Mouse (Mus musculus) retina, embryonic 14.5 days (tissue): Measurements from ENCODE around the gene Nadk2.

Experiments used
- DNase-seq: peaks from one replicate; pipeline ENCODE4 v3.0.0-alpha.2; 2015; ENCODE audit warnings: low spot score

The Nadk2 gene

DNA sequence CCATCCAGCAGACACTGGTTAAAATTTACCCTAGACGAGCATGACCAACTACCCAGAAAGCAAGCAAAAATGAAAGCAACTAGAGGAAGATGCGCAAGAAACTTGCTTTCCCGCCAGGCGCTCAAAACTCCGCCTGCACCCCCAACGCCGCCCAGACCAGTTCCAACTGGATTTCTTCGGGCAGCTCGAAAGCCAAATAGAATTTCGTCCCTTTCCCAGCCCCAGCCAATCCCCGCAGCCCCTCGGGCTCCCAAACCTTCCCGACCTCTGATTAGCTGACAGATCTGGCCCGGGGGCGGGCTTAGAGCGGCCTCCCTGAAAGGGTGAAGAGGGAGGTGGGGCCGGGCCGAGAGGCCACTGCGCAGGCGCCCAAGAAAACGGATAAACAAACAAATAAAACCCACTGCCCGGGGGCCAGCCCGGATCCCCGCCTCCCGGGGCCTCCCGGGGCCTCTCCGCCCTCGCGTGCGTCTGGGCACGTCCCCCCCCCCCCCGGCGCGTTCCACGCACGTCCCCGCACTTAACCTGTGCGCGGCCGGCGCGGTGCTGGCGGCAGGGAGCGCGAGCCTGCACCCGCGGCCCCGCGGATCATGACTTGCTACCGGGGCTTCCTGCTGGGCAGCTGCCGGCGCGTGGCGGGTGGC lies at the start of gene Nadk2:
TSS of gene Nadk2 (plus strand) at position 349 of the 644 bp plus-strand sequence.
- peak; percentile 98 for DNase-seq

DNA sequence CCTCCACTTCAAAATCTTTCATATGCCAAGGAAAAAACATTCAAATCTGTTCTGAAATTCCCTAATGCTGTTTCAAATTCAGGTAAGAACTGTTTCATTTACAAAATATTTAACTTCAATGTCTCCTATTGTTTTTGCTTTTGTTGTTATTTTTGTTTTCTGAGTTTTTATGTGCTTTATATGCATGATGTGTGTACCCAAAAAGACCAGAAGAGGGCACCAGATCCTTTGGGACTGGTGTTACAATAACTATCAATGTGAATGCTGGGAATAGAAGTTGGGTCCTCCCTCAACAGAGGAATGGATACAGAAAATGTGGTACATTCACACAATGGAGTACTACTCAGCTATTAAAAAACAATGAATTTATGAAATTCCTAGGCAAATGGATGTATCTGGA lies 15.4 kb upstream of the Nadk2 start:
- DNase-seq, result no peak

DNA sequence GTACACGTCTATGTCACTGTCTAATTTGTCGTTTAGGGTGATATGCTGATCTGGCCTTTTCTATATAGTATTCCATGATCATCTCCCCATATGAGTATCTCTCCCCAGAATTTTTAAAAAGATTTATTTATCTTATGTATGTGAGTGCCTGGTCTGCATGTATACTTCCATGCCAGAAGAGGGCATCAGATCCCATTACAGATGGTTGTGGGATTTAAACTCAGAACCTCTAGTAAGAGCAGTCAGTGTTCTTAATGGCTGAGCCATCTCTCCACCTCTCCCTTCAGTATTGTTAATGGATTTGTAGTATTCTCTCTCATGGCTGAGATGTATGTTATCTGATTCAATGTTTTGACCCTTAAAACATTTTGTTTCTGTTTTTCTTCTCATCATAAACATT lies 11.2 kb upstream of the Nadk2 start:
- DNase-seq, result no peak

DNA sequence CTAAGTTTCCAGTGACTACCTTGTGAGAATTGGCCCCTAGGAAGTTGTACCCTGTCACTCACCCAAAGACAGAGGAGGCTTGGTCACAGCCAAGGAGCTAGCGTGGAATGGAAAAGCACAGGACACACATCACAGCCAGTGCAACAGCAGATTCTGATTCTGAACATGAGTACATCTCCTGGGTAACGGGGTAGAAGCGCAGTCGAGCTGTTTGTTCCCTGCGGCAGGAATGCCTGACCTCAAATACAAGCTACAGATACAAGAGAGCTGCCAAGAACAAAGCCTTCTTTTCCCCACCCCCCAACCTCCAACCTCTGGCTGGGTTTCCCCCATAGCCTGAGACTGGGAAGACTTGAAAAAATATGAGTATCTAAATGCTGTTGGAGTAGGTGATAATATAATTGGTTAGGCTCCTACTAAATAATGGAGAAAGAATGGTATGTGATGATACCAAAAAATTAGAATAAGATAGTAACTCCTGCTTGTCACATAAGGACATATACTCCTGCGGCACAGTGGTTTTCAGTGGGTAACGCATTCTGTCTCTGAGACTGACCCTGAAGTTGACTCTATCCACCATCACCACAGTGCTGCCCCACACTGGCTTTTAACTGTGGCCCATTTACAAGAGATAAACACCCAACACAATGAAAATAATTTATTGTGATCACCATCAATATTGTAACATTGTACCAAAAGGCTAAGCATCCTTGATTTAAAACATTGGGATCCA lies 9.7 kb upstream of the Nadk2 start:
- peak; percentile 53 for DNase-seq

DNA sequence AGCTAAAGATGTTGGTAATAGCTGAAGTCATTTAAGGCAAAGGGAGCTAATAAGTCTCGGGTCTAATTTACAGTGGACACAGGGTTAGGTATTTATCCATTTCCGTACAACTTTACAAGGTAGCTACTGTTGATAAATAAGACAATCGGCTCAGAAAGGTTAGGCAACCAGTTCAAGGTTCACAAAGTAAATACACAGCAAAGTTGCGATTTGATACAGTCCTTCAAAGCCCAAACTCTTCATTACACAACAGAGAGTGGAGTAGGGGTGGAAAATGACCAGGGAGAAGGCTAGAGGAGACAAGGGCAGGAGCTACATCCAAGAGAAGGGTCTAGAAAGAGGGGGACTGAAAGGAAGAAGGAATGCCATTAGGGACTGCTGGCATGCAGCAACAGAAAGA lies 2.2 kb upstream of the Nadk2 start:
- DNase-seq, result no peak

DNA sequence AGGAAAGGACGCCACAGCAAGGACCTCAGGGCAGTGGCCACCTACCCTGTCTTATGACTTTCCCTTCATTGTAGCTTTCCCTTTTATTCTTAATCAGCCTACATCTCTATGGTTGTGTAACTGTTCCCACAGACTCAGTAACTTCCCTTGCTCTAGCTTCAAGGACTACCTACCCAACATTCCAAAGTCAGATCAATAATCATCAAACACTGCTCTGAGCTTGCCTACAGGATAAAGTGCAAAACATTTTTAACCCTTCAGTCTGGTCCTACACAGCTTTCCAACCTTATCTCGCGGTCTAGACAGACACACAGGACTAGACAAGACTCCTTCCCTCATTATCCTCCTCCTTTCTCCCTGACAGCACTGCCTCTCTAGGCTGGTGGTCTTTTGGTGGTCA lies 707 bp upstream of the Nadk2 start:
- no peak for DNase-seq

DNA sequence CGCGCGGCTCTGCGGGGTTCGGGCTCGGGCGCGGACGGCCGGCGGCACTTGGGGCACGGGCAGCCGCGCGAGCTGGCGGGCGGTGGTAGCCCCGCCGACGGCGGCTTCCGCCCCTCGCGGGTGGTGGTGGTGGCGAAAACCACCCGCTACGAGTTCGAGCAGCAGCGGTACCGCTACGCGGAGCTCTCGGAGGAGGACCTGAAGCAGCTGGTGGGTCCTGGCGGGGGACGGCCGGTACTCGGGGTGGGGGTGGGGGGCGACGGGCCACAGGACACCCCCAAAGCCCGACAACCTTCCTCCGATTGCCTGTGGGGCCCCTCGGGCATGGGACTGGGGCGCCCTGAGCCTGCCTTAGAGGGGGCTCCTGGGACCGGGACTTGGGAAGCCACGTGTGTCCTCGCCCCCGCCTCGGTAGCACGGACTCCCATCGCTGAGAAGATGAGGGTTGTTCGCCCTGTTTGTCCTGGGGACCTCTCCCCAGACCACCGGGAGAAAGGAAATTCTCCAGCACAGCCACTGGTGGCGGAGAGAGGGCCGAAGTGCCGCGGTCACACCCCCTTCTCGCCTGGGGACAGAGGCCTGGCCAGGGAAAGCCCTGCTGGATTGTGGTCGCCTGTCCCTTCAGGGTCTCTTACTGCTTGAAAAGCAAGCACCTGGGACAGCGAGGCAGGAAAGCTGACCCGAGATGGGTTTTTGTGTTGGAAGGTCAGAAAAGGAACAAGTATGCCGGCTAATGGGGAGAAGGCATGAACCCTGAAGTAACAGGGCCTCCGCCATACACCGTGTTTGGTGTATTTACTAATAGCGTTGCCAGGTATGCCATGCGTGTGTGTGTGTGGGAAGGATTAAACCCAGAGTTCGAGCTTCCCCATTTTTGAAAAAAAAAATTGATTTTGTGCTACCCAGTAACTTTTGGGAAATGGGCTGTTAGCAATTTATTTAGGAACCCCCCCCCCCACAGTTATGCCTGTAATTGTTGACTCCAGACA lies 790 bp downstream of the Nadk2 start:
- DNase-seq, result peak; percentile 64

DNA sequence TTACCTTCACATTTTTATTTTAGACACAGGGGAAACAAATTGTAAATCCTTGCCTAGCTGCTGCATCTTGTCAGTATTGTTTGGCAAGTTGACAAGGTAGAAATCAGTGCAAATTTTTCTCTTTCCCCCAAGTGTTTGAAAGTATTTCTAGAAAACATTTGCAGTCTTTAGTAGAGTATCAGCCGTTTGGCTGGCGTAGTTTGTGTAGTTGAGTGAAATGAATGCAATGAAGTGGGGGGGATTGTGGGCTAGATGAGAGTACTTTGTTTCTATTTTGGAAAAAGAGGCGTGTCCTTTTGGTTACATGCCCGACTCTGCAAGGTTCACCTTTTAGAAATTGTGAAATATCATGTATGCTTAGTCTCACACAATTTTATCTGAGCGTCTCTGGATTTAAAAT lies 1.6 kb downstream of the Nadk2 start:
- DNase-seq, result no peak

DNA sequence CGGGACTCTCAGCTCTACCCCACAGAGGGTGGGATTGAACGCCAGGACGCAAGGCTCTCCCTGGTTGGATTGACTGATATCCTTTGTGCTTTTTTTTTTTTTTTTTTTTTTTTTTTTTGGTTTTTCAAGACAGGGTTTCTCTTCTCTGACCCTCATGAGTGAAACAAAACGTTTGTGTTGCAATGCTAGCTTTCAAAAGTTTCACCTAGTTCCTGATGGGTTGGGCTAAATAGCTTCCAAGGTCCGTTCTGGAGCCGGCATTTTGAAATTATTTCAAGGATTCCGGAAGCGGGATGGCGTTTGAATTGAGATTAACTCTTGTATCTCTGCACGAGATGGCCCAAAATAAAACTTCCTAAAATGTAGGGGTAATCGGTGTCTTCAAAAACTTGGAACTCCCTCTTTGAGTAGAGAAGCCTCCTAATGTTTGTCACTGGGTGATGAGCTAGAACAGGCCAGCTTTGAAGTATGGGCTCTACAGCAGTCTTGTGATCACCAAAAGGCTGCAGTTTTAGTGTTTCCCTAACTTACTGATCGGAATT lies 2.1 kb downstream of the Nadk2 start:
- DNase-seq, result no peak

DNA sequence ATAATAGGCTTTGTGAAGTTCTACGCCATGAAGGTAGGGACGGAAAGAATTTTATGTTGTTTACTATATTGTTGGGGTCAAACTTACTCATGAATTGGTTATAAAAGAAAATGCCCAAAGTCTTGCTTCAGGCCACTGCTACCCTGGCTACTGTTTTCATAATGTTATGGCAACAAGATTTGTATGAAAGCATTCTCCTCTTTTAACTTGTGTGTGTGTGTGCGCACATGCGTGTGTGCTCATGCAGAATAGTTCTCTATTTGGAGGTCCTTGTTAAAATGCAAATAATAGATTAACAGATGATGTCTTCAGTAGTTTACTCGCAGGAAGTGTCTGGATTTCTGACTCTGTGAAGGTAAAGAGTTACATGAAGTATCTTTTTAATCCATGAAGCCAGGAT lies 2.6 kb downstream of the Nadk2 start:
- DNase-seq, result no peak

DNA sequence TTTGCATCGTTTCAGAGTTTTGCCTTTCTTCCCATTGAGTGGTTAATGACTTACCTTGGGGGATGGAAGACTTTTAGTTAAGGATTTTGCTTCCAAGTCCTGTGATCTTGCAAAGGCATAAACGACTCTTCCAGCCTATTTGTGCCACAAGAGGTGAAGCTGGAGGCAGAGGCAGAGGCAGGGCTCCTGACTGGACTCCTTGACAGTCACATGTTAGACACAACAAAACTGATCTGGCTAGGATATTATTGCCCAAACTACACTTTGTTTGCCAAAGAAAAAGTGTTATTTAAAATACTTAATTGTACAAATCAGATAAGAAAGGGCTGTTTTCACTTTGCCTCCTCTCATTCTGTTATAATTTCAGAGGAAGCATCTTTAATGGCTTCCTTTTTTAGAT lies 3.1 kb downstream of the Nadk2 start:
- no peak for DNase-seq

DNA sequence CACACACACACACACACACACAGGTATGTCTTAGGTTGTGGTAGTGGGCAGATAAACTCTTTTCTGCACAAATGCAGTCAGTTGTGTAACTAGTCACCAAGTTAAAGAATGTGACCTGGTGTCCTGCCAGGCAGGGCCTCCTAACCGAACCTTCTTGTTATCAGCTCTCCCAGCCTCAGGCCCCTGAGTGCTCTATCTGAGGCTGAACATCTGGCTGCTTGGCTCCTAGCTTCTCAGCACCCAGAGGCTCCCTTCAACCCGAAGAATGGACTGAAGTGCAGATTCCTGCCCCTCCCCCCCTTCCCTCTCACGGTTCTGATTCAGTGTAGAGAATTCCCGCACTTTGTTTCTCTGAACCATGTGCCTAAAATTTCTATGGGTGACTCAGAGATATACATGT lies 3.6 kb downstream of the Nadk2 start:
- DNase-seq, result no peak

DNA sequence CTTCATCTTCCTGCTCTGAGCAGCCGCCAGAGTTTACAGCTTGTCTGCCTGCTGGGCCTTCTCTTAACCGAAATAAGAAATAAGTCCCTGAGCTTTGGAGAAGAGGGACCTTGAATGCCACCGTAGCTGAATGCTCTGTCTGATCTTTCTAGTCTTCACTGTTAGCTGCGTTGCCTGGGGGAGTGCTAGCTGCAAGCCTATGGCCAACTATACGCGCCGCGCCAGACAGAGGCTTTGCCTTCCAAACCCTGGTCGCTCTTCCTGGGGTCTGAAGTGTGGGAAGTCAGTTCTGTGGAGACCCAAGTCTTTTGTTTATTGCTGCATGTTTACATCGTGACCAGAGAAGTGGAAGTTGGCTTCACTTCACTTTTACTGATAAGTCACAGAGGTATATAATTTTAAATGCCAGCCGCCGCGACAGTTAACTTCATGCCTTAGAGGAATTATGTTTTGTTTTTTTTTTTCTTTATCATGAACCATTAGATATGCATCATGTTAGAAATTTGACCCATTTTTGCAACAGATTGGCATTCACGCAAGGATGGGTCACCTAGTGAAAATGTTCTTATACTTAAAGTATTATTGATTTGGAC lies 4.6 kb downstream of the Nadk2 start:
- no peak for DNase-seq

DNA sequence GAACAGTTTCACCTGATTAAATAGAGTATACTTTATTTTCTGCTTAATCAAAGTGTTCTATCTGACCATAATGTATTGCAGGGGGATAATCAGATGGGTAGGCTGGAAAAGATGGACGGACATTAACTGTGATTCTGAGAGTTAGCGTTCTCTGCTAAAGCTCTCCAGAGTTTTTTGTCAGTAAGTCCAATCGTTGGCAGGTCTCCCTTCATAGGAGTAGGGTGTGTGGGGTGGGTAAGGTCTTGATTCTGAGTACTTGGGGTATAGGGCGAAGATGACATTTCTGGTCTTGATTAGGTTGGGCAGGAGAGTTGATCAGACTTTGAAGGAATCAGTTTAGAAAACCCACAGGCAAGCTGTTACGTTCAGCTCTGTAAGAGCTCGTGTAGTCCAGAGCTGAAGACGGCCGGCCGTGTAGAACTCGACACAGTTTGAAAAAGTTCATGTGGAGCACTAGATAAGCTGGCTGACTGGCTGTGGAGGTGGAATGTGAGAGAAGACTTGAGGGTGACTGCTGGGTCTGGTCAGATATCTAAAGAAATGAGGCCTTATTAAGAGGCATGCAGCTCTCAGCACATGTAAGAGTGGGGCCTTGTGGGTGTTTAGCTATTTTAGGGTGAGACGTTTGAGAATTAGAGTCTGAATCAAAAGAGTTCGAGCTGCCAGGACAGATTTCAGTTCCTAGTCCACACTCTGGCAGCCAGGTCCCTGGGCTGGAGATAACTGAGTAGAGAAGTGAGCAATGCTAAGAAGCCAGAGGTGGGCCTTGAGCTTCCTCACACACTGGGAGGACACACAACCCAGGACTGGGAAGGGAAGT lies 7.6 kb downstream of the Nadk2 start:
- DNase-seq, result no peak

DNA sequence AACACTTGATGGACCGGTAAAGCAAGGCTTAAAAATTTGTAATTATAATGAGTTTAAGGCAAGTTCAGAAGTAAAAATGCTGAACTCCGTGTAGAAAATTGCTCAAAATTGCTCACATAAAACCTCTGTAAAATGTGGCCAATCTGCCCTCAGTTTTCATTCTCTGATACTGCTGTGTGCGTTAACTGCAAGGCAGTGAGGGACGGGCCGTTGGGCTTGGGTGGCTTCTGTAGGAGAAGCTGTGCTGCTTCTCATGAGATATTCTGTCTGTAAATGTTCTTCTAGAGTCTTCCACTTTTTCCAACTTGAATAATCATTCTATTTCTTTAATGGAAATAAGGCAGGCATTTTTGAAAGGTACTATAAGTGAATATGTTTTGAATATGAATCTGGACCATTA lies 8.6 kb downstream of the Nadk2 start:
- DNase-seq, result no peak

DNA sequence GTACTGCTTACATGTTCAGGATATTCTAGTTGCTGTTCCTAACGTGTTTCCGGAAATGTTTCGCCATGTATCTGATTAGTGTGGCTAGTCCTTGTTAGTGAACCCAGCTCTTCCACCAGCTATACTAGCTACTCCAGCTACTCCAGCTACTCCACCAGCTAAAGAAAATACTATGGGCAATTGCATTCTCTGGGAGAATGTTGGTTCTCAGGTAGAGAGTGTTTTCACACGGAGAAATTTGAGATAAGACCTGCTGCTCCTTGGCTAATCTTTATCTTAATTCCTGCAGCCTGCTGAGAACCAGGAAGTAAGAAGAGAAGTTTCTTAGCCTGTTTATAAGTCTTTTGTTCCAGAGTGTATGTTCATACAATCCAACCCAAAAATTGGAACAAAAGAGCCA lies 9.1 kb downstream of the Nadk2 start:
- no peak for DNase-seq

DNA sequence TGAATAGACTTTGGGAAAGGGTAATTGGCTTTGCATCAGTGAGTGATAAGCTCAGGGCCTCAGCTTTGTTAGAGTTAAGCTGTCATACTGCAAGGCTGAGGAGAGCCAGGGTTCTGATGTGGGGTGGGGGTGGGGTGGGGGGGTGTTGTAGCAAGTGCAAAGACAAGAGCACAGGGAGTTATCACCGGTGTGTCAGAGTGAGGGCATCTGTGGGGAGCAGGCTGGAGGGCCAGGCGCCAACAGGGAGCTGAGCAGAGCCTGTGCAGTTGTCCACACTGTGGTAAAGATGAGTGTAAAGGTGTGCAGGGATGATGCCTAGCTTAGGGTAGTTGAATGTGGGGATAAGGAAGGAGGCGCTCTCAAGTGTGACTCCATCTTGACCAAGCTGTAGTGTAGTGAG lies 10.2 kb downstream of the Nadk2 start:
- DNase-seq, result no peak

DNA sequence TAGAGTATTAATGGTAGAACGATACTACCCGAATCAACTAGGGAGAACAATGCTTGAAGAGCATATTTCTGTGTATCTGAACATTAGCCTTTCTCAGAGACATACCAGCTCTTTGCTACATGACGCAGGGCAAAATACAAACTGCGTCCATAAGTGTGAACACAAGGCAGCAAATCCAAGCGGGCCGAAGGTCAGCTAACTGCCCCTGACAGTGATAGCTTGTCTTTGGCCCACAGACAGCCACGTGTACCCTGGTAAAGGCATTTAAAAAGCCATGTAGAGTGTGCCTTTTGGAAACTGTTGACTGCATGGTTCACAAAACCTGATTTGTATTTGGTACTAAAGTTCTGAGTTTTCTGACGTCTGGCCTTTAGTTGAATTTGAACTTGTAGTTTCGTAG lies 11.7 kb downstream of the Nadk2 start:
- no peak for DNase-seq

DNA sequence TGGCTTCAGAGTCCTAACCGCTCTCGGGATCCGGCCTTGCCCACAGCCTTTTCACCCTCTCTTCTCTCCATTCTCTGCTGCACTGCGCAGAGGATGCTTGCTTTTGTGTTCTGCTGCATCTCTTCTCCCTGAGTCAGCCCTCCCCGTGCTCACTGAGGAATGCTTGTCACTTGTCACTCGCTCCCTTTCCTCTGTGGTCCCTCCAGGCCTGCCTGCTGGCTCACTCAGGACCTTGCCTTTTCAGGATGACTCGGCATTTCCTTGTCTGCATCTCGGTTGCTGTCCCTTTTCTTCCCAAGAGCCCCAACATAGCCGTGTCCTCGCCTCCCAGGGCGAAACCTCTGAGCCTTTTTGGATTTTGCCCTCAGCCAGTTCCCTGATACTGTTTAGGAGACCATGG lies 15.8 kb downstream of the Nadk2 start:
- no peak for DNase-seq

DNA sequence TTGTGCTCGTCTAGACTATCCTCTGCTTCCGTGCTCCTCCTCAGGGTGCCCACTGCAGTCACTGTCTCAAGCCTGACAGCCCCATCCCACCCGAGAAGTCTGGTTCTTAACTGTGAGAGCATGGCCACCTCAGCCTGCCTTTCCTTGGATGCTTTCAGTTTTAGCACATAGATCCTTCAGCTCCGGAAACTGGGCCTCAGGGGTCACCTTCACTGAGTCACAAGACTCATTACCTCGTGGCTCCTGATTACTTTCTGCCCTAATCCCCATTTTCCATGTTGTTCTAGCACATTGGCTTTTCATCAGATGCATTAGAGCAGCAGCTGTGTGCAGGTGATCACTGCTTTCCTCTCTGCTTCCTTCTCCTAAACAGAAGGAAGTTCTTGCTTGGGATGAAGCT lies 16.4 kb downstream of the Nadk2 start:
- DNase-seq, result no peak
